Mouse (Mus musculus) C2C12 (cell line): ENCODE measurements around the gene Trp53.

Experiments used
- CEBPB ChIP-seq: IDR thresholded peaks from one replicate; pipeline ENCODE4 v1.6.1; 2011; ENCODE audit warnings: low read depth, mild to moderate bottlenecking, control low read depth, moderate library complexity
- CTCF ChIP-seq: IDR thresholded peaks from one replicate; pipeline ENCODE4 v1.5.1; 2011; ENCODE audit not compliant: control insufficient read depth, insufficient read depth, insufficient read length
- FOSL1 ChIP-seq: IDR thresholded peaks from one replicate; pipeline ENCODE4 v1.8.0; 2011; ENCODE audit warnings: mild to moderate bottlenecking, low read length; ENCODE audit not compliant: poor library complexity, insufficient read depth, severe bottlenecking
- MAX ChIP-seq: IDR thresholded peaks from one replicate; pipeline ENCODE4 v1.6.1; 2011; ENCODE audit warnings: mild to moderate bottlenecking, control low read depth
- MYOD1 ChIP-seq: IDR thresholded peaks from one replicate; pipeline ENCODE4 v1.6.1; 2011; ENCODE audit warnings: low read depth; ENCODE audit not compliant: control insufficient read depth, insufficient read length
- MYOG ChIP-seq: IDR thresholded peaks from one replicate; pipeline ENCODE4 v1.6.1; 2011; ENCODE audit not compliant: control insufficient read depth, insufficient read length; ENCODE audit errors: extremely low read depth
- USF1 ChIP-seq: IDR thresholded peaks from one replicate; pipeline ENCODE4 v1.6.1; 2011; ENCODE audit warnings: low read depth, mild to moderate bottlenecking, control low read depth, moderate library complexity

- TF ChIP-seq USF1 (no peak), CTCF (no peak), MAX (no peak), CEBPB (no peak), MYOD1 (no peak), MYOG (no peak), FOSL1 (no peak)
Observed at GRCm38 (mm10) chr11:69599436-69599835, 19.3 kb downstream of the Trp53 start.
